Mouse (Mus musculus): Measurements from ENCODE around the gene Nhsl2. TPM values are rescaled to one million over a fixed set of nuclear protein-coding genes. Genes with fewer than 3 reads are reported as not detected.

The Nhsl2 gene
- polyA plus RNA-seq, 1 experiment from 2014 or later: 10.1 TPM

DNA sequence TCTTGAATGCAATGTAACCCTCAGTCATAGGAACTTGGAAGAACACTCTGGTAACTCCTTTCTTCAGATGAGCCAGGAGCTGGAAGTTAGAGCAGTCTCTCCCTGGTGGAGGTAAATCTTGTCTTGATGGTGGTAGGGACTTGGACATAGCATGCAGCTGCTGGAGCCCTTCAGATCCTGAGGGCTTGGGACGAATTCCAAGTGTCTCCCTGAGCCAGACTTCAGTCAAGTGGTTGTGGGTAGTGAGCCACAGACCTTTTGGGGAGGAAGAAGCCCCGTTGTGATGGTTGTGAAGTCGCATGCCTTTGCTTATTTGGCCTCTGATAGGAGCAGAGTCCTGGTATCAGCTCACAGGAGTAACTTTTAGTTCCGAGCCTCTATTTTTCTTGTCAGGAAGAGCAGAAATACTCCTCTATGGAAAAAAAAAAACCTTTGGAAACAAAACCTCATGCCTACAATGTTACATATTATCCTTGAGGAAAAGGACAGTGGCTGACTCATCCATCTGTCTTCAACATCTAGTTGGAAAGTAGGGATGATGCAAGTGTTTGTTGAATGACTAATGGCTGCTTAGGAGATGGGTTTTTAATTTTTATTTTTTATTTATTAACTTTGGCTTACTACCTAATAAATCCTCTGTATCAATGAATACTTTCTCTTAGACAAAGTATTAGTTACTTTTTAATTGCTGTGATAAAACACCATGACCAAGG, 14.6 kb downstream of the Nhsl2 start:
- Histone ChIP-seq H3K27ac (ENCODE audit: low read depth, low read length) (no peak overlapping the region), H3K27me3 (ENCODE audit: control insufficient read depth, insufficient read depth, low read length) (peaks cover 11% of the 10 kb centered on the region), H3K9ac (ENCODE audit: low read length) (no peak overlapping the region), H3K4me1 (ENCODE audit: control insufficient read depth, insufficient read depth, low read length) (no peaks in the 10 kb centered on the region), H3K4me3 (ENCODE audit: low read depth, low read length) (no peak overlapping the region), H3K36me3 (ENCODE audit: control insufficient read depth, insufficient read depth, low read length) (no peaks in the 10 kb centered on the region), H3K4me2 (no peak overlapping the region), H3K9me3 (ENCODE audit: control insufficient read depth, low read length) (no peaks in the 10 kb centered on the region)
- peak; percentile 44 for DNase-seq (ENCODE audit: low spot score, missing footprints)
- 64% methylated on average over 4 of the region's 4 CpGs for WGBS
- ATAC-seq (ENCODE audit: low FRiP score): no peak

DNA sequence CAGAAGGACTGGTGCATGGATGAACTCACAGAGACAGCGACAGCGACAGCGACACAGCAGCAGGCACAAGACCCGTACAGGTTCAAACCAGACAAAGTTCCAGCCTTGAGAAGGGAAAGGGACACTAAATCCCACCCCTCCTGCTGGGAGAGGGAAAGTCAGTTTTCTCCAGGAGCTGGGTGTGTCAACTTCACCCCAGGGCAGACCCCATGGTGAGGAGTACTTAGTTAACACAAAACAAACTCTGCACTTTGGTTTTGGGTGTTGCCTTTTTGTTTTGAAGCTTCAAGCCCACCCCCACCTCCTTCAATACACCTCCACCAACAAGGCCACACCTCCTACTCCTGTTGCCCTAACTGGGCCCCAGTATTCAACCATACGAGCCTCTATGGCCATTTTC, 15.6 kb downstream of the Nhsl2 start:
- no peak overlapping the region for H3K4me2 ChIP-seq
- H3K9me3 ChIP-seq (ENCODE audit: control insufficient read depth, low read length): no peaks in the 10 kb centered on the region
- ATAC-seq (ENCODE audit: low FRiP score) (no peak), DNase-seq (ENCODE audit: low spot score, missing footprints) (peak; percentile 28)
- peaks cover 9% of the 10 kb centered on the region for H3K27me3 ChIP-seq (ENCODE audit: control insufficient read depth, insufficient read depth, low read length)
- H3K36me3 ChIP-seq (ENCODE audit: control insufficient read depth, insufficient read depth, low read length): no peaks in the 10 kb centered on the region
- WGBS: 45% methylated on average over 5 of the region's 5 CpGs
- H3K9ac ChIP-seq (ENCODE audit: low read length): no peak overlapping the region
- no peak overlapping the region for H3K27ac ChIP-seq (ENCODE audit: low read depth, low read length)
- no peak overlapping the region for H3K4me3 ChIP-seq (ENCODE audit: low read depth, low read length)
- no peaks in the 10 kb centered on the region for H3K4me1 ChIP-seq (ENCODE audit: control insufficient read depth, insufficient read depth, low read length)

GRCm38 (mm10) chrX:101874147-101874546, 25.0 kb downstream of the Nhsl2 start:
- no peak overlapping the region for H3K9ac ChIP-seq (ENCODE audit: low read length)
- ATAC-seq (ENCODE audit: low FRiP score) (no peak), DNase-seq (ENCODE audit: low spot score, missing footprints) (no peak)
- H3K4me3 ChIP-seq (ENCODE audit: low read depth, low read length): no peak overlapping the region
- H3K36me3 ChIP-seq (ENCODE audit: control insufficient read depth, insufficient read depth, low read length): no peaks in the 10 kb centered on the region
- H3K4me1 ChIP-seq (ENCODE audit: control insufficient read depth, insufficient read depth, low read length): no peaks in the 10 kb centered on the region
- WGBS: 84% methylated on average over 3 of the region's 3 CpGs
- H3K27me3 ChIP-seq (ENCODE audit: control insufficient read depth, insufficient read depth, low read length): peaks cover 24% of the 10 kb centered on the region
- no peak overlapping the region for H3K27ac ChIP-seq (ENCODE audit: low read depth, low read length)
- no peaks in the 10 kb centered on the region for H3K9me3 ChIP-seq (ENCODE audit: control insufficient read depth, low read length)
- no peak overlapping the region for H3K4me2 ChIP-seq

GRCm38 (mm10) chrX:101874901-101875300, 25.7 kb downstream of the Nhsl2 start:
- no peaks in the 10 kb centered on the region for H3K9me3 ChIP-seq (ENCODE audit: control insufficient read depth, low read length)
- no peak for DNase-seq (ENCODE audit: low spot score, missing footprints)
- H3K4me2 ChIP-seq: no peak overlapping the region
- H3K4me3 ChIP-seq (ENCODE audit: low read depth, low read length): no peak overlapping the region
- no peak for ATAC-seq (ENCODE audit: low FRiP score)
- H3K36me3 ChIP-seq (ENCODE audit: control insufficient read depth, insufficient read depth, low read length): no peaks in the 10 kb centered on the region
- H3K4me1 ChIP-seq (ENCODE audit: control insufficient read depth, insufficient read depth, low read length): no peaks in the 10 kb centered on the region
- H3K27ac ChIP-seq (ENCODE audit: low read depth, low read length): no peak overlapping the region
- H3K9ac ChIP-seq (ENCODE audit: low read length): no peak overlapping the region
- WGBS: 77% methylated on average over 2 of the region's 2 CpGs
- peaks cover 22% of the 10 kb centered on the region for H3K27me3 ChIP-seq (ENCODE audit: control insufficient read depth, insufficient read depth, low read length)

- WGBS: 72% methylated on average over 2 of the region's 2 CpGs
- no peaks in the 10 kb centered on the region for H3K4me1 ChIP-seq (ENCODE audit: control insufficient read depth, insufficient read depth, low read length)
- no peak for ATAC-seq (ENCODE audit: low FRiP score)
- no peaks in the 10 kb centered on the region for H3K36me3 ChIP-seq (ENCODE audit: control insufficient read depth, insufficient read depth, low read length)
- H3K27me3 ChIP-seq (ENCODE audit: control insufficient read depth, insufficient read depth, low read length): peaks cover 22% of the 10 kb centered on the region
- no peak overlapping the region for H3K4me3 ChIP-seq (ENCODE audit: low read depth, low read length)
- H3K9me3 ChIP-seq (ENCODE audit: control insufficient read depth, low read length): no peaks in the 10 kb centered on the region
- H3K27ac ChIP-seq (ENCODE audit: low read depth, low read length): no peak overlapping the region
- no peak overlapping the region for H3K4me2 ChIP-seq
- no peak for DNase-seq (ENCODE audit: low spot score, missing footprints)
- H3K9ac ChIP-seq (ENCODE audit: low read length): no peak overlapping the region
Observed at GRCm38 (mm10) chrX:101876136-101876535, 27.0 kb downstream of the Nhsl2 start.

DNA sequence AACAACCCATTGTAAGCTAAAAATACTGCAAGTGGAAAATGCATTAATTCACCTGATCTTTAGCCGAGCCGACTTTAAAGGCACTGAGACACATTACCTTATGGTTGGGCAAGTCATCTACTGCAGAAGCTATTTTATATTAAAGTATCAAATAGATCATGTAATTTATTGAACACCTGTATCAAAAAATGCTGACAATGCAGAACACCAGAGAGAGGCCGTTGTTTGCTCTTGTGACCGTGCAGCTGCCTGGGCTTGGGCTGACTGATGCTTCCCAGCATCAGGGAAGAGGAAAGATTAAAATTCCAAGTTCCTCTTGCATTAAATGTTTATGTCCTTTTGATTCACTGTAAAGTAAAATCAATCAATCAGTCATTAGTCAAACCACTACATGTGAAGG, 28.7 kb downstream of the Nhsl2 start:
- WGBS: 89% methylated on average over 4 of the region's 4 CpGs
- Histone ChIP-seq H3K27me3 (ENCODE audit: control insufficient read depth, insufficient read depth, low read length) (peaks cover 26% of the 10 kb centered on the region), H3K9ac (ENCODE audit: low read length) (no peak overlapping the region)

GRCm38 (mm10) chrX:101878546-101878945, 29.4 kb downstream of the Nhsl2 start:
- DNase-seq (ENCODE audit: low spot score, missing footprints) (no peak), ATAC-seq (ENCODE audit: low FRiP score) (no peak)
- Histone ChIP-seq H3K27ac (ENCODE audit: low read depth, low read length) (no peak overlapping the region), H3K4me3 (ENCODE audit: low read depth, low read length) (no peak overlapping the region), H3K4me1 (ENCODE audit: control insufficient read depth, insufficient read depth, low read length) (no peaks in the 10 kb centered on the region), H3K4me2 (no peak overlapping the region), H3K9ac (ENCODE audit: low read length) (no peak overlapping the region), H3K36me3 (ENCODE audit: control insufficient read depth, insufficient read depth, low read length) (no peaks in the 10 kb centered on the region), H3K27me3 (ENCODE audit: control insufficient read depth, insufficient read depth, low read length) (peaks cover 24% of the 10 kb centered on the region), H3K9me3 (ENCODE audit: control insufficient read depth, low read length) (no peaks in the 10 kb centered on the region)
- WGBS: 75% methylated on average over 4 of the region's 4 CpGs

More for the DNA sequence above, 28.7 kb downstream of the Nhsl2 start:
- H3K4me2 ChIP-seq: no peak overlapping the region
- H3K4me3 ChIP-seq (ENCODE audit: low read depth, low read length): no peak overlapping the region
- DNase-seq (ENCODE audit: low spot score, missing footprints) (no peak), ATAC-seq (ENCODE audit: low FRiP score) (no peak)
- no peaks in the 10 kb centered on the region for H3K9me3 ChIP-seq (ENCODE audit: control insufficient read depth, low read length)
- no peaks in the 10 kb centered on the region for H3K36me3 ChIP-seq (ENCODE audit: control insufficient read depth, insufficient read depth, low read length)
- H3K27ac ChIP-seq (ENCODE audit: low read depth, low read length): no peak overlapping the region
- no peaks in the 10 kb centered on the region for H3K4me1 ChIP-seq (ENCODE audit: control insufficient read depth, insufficient read depth, low read length)

DNA sequence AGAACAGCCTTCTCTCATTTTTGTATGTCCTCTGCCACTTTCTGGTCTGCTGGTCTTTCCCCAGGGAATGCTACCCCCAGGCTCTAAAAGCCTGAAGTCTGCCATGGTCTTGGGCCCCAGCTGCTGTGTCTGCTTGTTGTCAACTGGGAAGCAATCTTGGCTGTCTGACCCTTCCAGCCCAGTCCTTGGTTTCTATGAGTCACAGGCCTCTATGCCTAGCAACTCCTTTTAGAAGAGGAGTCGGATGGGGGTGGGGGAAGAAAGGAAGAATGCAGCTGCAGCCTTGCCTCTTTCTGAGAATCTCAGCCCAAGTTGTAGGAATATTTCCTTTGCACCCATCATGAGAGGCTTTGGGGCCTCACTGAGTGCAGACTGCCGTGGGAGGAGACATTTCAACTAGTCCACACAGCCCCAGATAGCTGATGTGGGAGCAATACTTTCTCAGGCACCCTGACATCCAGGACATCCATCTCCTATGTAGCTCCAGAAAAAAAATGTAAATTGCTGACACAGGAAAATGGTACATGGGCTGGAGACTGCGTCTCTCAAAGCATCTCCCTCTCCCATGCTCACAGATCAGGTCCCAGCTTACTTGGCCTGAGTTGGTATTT, 33.1 kb downstream of the Nhsl2 start:
- H3K27me3 ChIP-seq (ENCODE audit: control insufficient read depth, insufficient read depth, low read length): peaks cover 15% of the 10 kb centered on the region

GRCm38 (mm10) chrX:101889384-101889783, 40.2 kb downstream of the Nhsl2 start:
- Histone ChIP-seq H3K36me3 (ENCODE audit: control insufficient read depth, insufficient read depth, low read length) (no peaks in the 10 kb centered on the region), H3K27ac (ENCODE audit: low read depth, low read length) (no peak overlapping the region), H3K9ac (ENCODE audit: low read length) (no peak overlapping the region), H3K4me1 (ENCODE audit: control insufficient read depth, insufficient read depth, low read length) (no peaks in the 10 kb centered on the region), H3K4me2 (no peak overlapping the region), H3K4me3 (ENCODE audit: low read depth, low read length) (no peak overlapping the region), H3K9me3 (ENCODE audit: control insufficient read depth, low read length) (no peaks in the 10 kb centered on the region), H3K27me3 (ENCODE audit: control insufficient read depth, insufficient read depth, low read length) (peaks cover 5% of the 10 kb centered on the region)
- ATAC-seq (ENCODE audit: low FRiP score) (no peak), DNase-seq (ENCODE audit: low spot score, missing footprints) (no peak)
- WGBS: 44% methylated on average over 4 of the region's 4 CpGs

More for the DNA sequence above, 33.1 kb downstream of the Nhsl2 start:
- Histone ChIP-seq H3K36me3 (ENCODE audit: control insufficient read depth, insufficient read depth, low read length) (no peaks in the 10 kb centered on the region), H3K4me2 (no peak overlapping the region), H3K4me3 (ENCODE audit: low read depth, low read length) (no peak overlapping the region), H3K4me1 (ENCODE audit: control insufficient read depth, insufficient read depth, low read length) (no peaks in the 10 kb centered on the region), H3K9me3 (ENCODE audit: control insufficient read depth, low read length) (no peaks in the 10 kb centered on the region), H3K9ac (ENCODE audit: low read length) (no peak overlapping the region), H3K27ac (ENCODE audit: low read depth, low read length) (no peak overlapping the region)
- ATAC-seq (ENCODE audit: low FRiP score) (no peak), DNase-seq (ENCODE audit: low spot score, missing footprints) (no peak)
- 78% methylated on average over 3 of the region's 3 CpGs for WGBS

All from midbrain, embryonic 11.5 days (tissue).